Mouse (Mus musculus): ENCODE measurements at regions not wholly inside any gene's neighbourhood (a gene's known extent, or its start where the extent isn't known, plus 50 kb on each side); places are given as distances from the start of the nearest gene placed in this dataset.

DNA sequence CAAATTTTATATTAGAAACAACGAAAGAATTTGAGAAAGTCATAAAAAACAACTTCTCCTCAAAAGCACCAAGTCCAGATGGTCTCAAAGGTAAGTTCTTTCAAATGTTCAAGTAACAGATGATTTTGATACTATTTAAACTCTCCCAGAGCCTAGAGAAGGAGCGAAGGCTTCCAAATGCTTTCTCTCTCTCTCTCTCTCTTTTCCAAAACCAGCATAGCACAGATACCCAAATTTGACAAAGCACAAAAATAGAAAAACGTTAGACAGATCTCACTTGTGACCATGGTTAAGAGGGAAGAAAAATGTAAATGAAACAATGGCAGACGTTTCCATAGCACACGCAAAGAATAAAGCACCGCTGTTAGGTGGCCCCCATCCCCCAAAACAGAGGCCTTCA is 158.7 kb upstream of the Wscd1 start:
- no peak for TF ChIP-seq CTCF (IDR thresholded peaks at IDR 0.05; ENCODE audit: extremely low read depth, insufficient read depth, low read length)
- no peak for TF ChIP-seq POLR2A (IDR thresholded peaks at IDR 0.05; ENCODE audit: extremely low read depth, insufficient read depth, low read length)
